In genomic region chr2:118111116-118111487, GRCm38 (mm10) we compare ENCODE assay signal across 8 mouse cellular contexts. TPM values are rescaled to one million over a fixed set of nuclear protein-coding genes. Genes with fewer than 3 reads are reported as not detected.
DNase-seq lines count a peak whose midpoint lies in the region; ATAC-seq and TF ChIP-seq lines count a peak whose summit lies in the region.

No protein-coding gene starts in this region.

- DNase-seq in ES-CJ7 (ENCODE audit: low read depth, low spot score) = peak; percentile 69
- peak; percentile 62 for DNase-seq in cerebellum, adult 9-10 months
- DNase-seq in hindbrain, embryonic 10.5 days (ENCODE audit: low spot score) = peak; percentile 90
- peak; percentile 91 to 93 for DNase-seq in layer of hippocampus, postnatal 10 days (ENCODE audit: low spot score in 2 of 2)
- peak; percentile 96 for DNase-seq in lung, postnatal 0 days (ENCODE audit: low spot score)
- DNase-seq in ovary, postnatal 10 days (ENCODE audit: low spot score) = peak; percentile 79
- DNase-seq in thymus, postnatal 0 days (ENCODE audit: low spot score) = peak; percentile 59

- H3K36me3 ChIP-seq in hindbrain, embryonic 10.5 days = peaks cover 17% of the 10 kb centered on the region
- peaks cover 10% of the 10 kb centered on the region; the same call in 1 of the 2 replicates for H3K36me3 ChIP-seq in lung, postnatal 0 days (ENCODE audit: insufficient read depth, low read length)

- WGBS in hindbrain, embryonic 10.5 days = under 1% methylated on average over 16 of the region's 16 CpGs
- 0% methylated on average over 16 of the region's 16 CpGs for WGBS in lung, postnatal 0 days

- no peak for TF ChIP-seq EP300 in lung, postnatal 0 days (IDR thresholded peaks at IDR 0.05)

- H3K27ac ChIP-seq in hindbrain, embryonic 10.5 days = peak overlapping the region; percentile 83
- H3K27ac ChIP-seq in lung, postnatal 0 days (ENCODE audit: low read length) = peak overlapping the region; percentile 87

- peak; percentile 76 for ATAC-seq in frontal cortex, adult (ENCODE audit: low TSS enrichment)
- ATAC-seq in lung, postnatal 0 days = peak; percentile 64

- TF ChIP-seq CTCF in lung, postnatal 0 days (IDR thresholded peaks at IDR 0.05) = peak; percentile 85

- H3K4me2 ChIP-seq in lung, postnatal 0 days (replicated peaks; ENCODE audit: low read depth, low read length) = peak overlapping the region; percentile 81

- no peaks in the 10 kb centered on the region for H3K9me3 ChIP-seq in hindbrain, embryonic 10.5 days
- no peaks in the 10 kb centered on the region for H3K9me3 ChIP-seq in lung, postnatal 0 days (ENCODE audit: low read length)

- peak overlapping the region; percentile 73; the same call in 1 of the 2 replicates for H3K9ac ChIP-seq in lung, postnatal 0 days (replicated peaks; ENCODE audit: low read depth)

- peaks cover 24% of the 10 kb centered on the region for H3K27me3 ChIP-seq in hindbrain, embryonic 10.5 days (ENCODE audit: insufficient read depth, poor library complexity, severe bottlenecking)
- H3K27me3 ChIP-seq in lung, postnatal 0 days (replicated peaks; ENCODE audit: insufficient read depth, low read length) = no peaks in the 10 kb centered on the region

- H3K4me1 ChIP-seq in hindbrain, embryonic 10.5 days (replicated peaks) = peaks cover 49% of the 10 kb centered on the region
- peaks cover 7% of the 10 kb centered on the region for H3K4me1 ChIP-seq in lung, postnatal 0 days (ENCODE audit: insufficient read depth, low read depth, low read length)

- peak overlapping the region; percentile 70 for H3K4me3 ChIP-seq in hindbrain, embryonic 10.5 days
- peak overlapping the region; percentile 68 for H3K4me3 ChIP-seq in lung, postnatal 0 days (ENCODE audit: low read depth, low read length)

RNA-seq across cellular contexts. Expression of gene Thbs1, which starts 0.6 kb away (rescaled TPM):
- 27.3 and 33.8 TPM in 2 replicates for polyA plus RNA-seq in hindbrain, embryonic 10.5 days (2016; fragmentation: Nextera tagmentation; extraction: Ambion mirVana)
- total RNA-seq in layer of hippocampus, postnatal 10 days (2021) = 1 to 10 TPM; 7.7 to 9.2 TPM
- 50.8 and 57.5 TPM in 2 replicates for polyA plus RNA-seq in lung, postnatal 0 days (2015; fragmentation: Nextera tagmentation; extraction: Ambion mirVana)
- polyA plus RNA-seq in thymus, postnatal 0 days (2015; fragmentation: Nextera tagmentation; extraction: Ambion mirVana) = 1.5 and 1.8 TPM in 2 replicates

Comparison
In these comparisons a context has a peak if more than half of its experiments do, and no peak if none do; other contexts are left out.
1. Peak in every context shown above with its lines: DNase-seq, ATAC-seq, H3K4me3 ChIP-seq and H3K27ac ChIP-seq.
2. RNA of gene Thbs1, which starts 0.6 kb away (polyA plus RNA-seq): 50.8 to 57.5 TPM in lung, postnatal 0 days and 27.3 to 33.8 TPM in hindbrain, embryonic 10.5 days; 1.5 to 1.8 TPM in thymus, postnatal 0 days; every median in the first group is over 10 times any median in the second.